Mouse (Mus musculus) cerebellum, adult 2 months (tissue): ENCODE data around the gene Secisbp2.

Source experiments
- CTCF ChIP-seq: fragments of 200-500 bp; IDR thresholded peaks from 2 replicates; pipeline ENCODE4 v1.5.1; 2011; ENCODE audit warnings: low read depth, mild to moderate bottlenecking, control low read depth, low read length, moderate library complexity, borderline replicate concordance; ENCODE audit not compliant: insufficient read depth
- POLR2A ChIP-seq: fragments of 200-500 bp; IDR thresholded peaks from 2 replicates; pipeline ENCODE4 v1.6.1; 2011; ENCODE audit warnings: low read length, control low read depth, borderline replicate concordance; ENCODE audit not compliant: insufficient read depth

DNA sequence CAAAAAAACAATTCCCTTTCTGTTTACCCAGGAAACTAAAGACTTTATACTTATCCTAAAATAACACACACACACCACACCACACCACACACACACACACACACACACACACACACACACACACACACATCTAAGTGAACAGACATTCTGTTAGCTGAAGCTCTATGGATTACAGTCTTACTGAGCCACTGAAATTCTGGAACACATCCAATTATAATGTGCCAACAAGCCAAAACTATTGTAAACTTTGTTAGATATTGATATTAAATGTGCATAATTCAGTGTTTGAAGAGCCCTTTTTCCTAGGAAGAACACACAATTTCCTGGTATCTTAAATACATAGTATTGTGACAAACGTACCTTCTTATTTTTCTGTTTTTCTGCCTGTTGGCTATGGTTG lies 34.2 kb upstream of the Secisbp2 start:
- TF ChIP-seq POLR2A (no peak), CTCF (no peak)
